Mouse (Mus musculus): ENCODE results near the gene Itpr2. TPM values are rescaled to one million over a fixed set of nuclear protein-coding genes. Genes with fewer than 3 reads are reported as not detected.

Itpr2 gene
- polyA plus RNA-seq, 1 experiment from 2014 or later, result 6.0 TPM

DNA sequence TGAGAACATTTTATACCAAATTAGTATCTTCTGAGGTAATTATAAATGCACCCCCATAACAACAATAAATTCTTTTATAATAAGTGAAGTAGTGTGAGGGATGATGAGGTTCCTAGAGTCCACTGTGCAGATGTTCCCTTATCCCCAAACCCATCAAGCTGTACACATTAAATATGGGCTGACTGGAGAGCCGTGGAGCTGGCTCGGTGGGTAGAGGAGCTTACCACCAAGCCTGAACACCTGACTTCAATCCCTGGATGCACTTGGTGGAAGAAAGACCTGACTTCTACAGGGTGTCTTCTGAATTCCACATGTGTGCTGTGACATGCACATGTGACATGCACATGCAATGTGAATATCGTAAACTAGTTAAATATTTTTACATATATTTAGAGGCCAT lies 260.7 kb downstream of the Itpr2 start:
- DNase-seq, result no peak
- Histone ChIP-seq H3K27ac (replicated peaks; ENCODE audit: low read depth, low read length) (no peak overlapping the region), H3K4me2 (ENCODE audit: low read length) (no peak overlapping the region), H3K9me3 (ENCODE audit: control insufficient read depth, low read length) (no peaks in the 10 kb centered on the region), H3K9ac (replicated peaks; ENCODE audit: low read length) (no peak overlapping the region), H3K4me1 (ENCODE audit: control insufficient read depth, insufficient read depth, low read length) (no peaks in the 10 kb centered on the region), H3K36me3 (ENCODE audit: control insufficient read depth, insufficient read depth, low read length) (no peaks in the 10 kb centered on the region), H3K27me3 (ENCODE audit: control insufficient read depth, insufficient read depth, low read length) (no peaks in the 10 kb centered on the region), H3K4me3 (replicated peaks; ENCODE audit: low read depth, low read length) (no peak overlapping the region)
- ATAC-seq (ENCODE audit: low FRiP score, low TSS enrichment), result no peak
- 91% methylated on average over 3 of the region's 3 CpGs for WGBS

DNA sequence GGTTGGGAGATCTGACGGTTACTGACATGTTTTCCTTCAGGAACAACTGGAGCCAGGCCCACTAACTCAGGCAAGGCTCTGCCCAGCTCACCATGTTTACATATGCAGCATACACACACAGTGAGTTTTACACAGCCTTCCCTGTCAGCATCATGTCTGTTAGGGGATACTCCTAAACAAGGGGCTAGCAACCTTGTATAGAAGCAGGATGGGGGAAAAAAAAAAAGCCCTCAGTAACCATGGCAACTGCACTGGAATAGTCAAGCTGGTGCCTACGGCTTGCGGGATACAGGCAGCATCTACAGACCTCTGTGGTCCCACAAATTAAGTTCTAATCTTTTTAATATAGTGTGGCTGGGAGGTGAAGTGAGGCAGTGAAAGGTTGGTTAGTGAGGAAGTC lies 266.9 kb downstream of the Itpr2 start:
- Histone ChIP-seq H3K4me2 (ENCODE audit: low read length) (no peak overlapping the region), H3K4me3 (replicated peaks; ENCODE audit: low read depth, low read length) (no peak overlapping the region), H3K4me1 (ENCODE audit: control insufficient read depth, insufficient read depth, low read length) (peaks cover 15% of the 10 kb centered on the region; the same call in 1 of the 2 replicates), H3K36me3 (ENCODE audit: control insufficient read depth, insufficient read depth, low read length) (no peaks in the 10 kb centered on the region), H3K27me3 (ENCODE audit: control insufficient read depth, insufficient read depth, low read length) (no peaks in the 10 kb centered on the region), H3K27ac (replicated peaks; ENCODE audit: low read depth, low read length) (peak overlapping the region; percentile 57; the same call in 1 of the 2 replicates), H3K9me3 (ENCODE audit: control insufficient read depth, low read length) (no peaks in the 10 kb centered on the region), H3K9ac (replicated peaks; ENCODE audit: low read length) (0 out of 2 replicates have a peak overlapping the region, but pooled peaks have one; percentile 9)
- WGBS, result 16% methylated on average over 3 of the region's 3 CpGs
- peak; percentile 73 for DNase-seq
- no peak; the same call in 1 of the 2 replicates for ATAC-seq (ENCODE audit: low FRiP score, low TSS enrichment)

GRCm38 (mm10) chr6:146234417-146234816 lies 267.6 kb downstream of the Itpr2 start:
- H3K9me3 ChIP-seq (ENCODE audit: control insufficient read depth, low read length), result no peaks in the 10 kb centered on the region
- 80% methylated on average over 1 of the region's 1 CpGs for WGBS
- H3K9ac ChIP-seq (replicated peaks; ENCODE audit: low read length), result no peak overlapping the region
- peak overlapping the region; percentile 57; the same call in 1 of the 2 replicates for H3K27ac ChIP-seq (replicated peaks; ENCODE audit: low read depth, low read length)
- no peaks in the 10 kb centered on the region for H3K36me3 ChIP-seq (ENCODE audit: control insufficient read depth, insufficient read depth, low read length)
- ATAC-seq (ENCODE audit: low FRiP score, low TSS enrichment) (no peak), DNase-seq (peak; percentile 46)
- H3K27me3 ChIP-seq (ENCODE audit: control insufficient read depth, insufficient read depth, low read length), result no peaks in the 10 kb centered on the region
- no peak overlapping the region for H3K4me2 ChIP-seq (ENCODE audit: low read length)
- H3K4me3 ChIP-seq (replicated peaks; ENCODE audit: low read depth, low read length), result no peak overlapping the region
- peaks cover 15% of the 10 kb centered on the region; the same call in 1 of the 2 replicates for H3K4me1 ChIP-seq (ENCODE audit: control insufficient read depth, insufficient read depth, low read length)

- H3K36me3 ChIP-seq (ENCODE audit: control insufficient read depth, insufficient read depth, low read length), result no peaks in the 10 kb centered on the region
- peaks cover 15% of the 10 kb centered on the region; the same call in 1 of the 2 replicates for H3K4me1 ChIP-seq (ENCODE audit: control insufficient read depth, insufficient read depth, low read length)
- no peaks in the 10 kb centered on the region for H3K9me3 ChIP-seq (ENCODE audit: control insufficient read depth, low read length)
- no peak overlapping the region for H3K4me3 ChIP-seq (replicated peaks; ENCODE audit: low read depth, low read length)
- DNase-seq (no peak), ATAC-seq (ENCODE audit: low FRiP score, low TSS enrichment) (no peak)
- H3K27ac ChIP-seq (replicated peaks; ENCODE audit: low read depth, low read length), result no peak overlapping the region
- no peaks in the 10 kb centered on the region for H3K27me3 ChIP-seq (ENCODE audit: control insufficient read depth, insufficient read depth, low read length)
- WGBS, result 95% methylated on average over 6 of the region's 6 CpGs
- H3K9ac ChIP-seq (replicated peaks; ENCODE audit: low read length), result no peak overlapping the region
- H3K4me2 ChIP-seq (ENCODE audit: low read length), result no peak overlapping the region
Measured at GRCm38 (mm10) chr6:146230903-146231302, 271.1 kb downstream of the Itpr2 start.

GRCm38 (mm10) chr6:146230373-146230788 lies 271.6 kb downstream of the Itpr2 start:
- Histone ChIP-seq H3K9me3 (ENCODE audit: control insufficient read depth, low read length) (no peaks in the 10 kb centered on the region), H3K9ac (replicated peaks; ENCODE audit: low read length) (no peak overlapping the region), H3K27ac (replicated peaks; ENCODE audit: low read depth, low read length) (no peak overlapping the region), H3K27me3 (ENCODE audit: control insufficient read depth, insufficient read depth, low read length) (no peaks in the 10 kb centered on the region), H3K36me3 (ENCODE audit: control insufficient read depth, insufficient read depth, low read length) (no peaks in the 10 kb centered on the region), H3K4me3 (replicated peaks; ENCODE audit: low read depth, low read length) (no peak overlapping the region), H3K4me2 (ENCODE audit: low read length) (no peak overlapping the region), H3K4me1 (ENCODE audit: control insufficient read depth, insufficient read depth, low read length) (peaks cover 10% of the 10 kb centered on the region; the same call in 1 of the 2 replicates)
- DNase-seq, result peak; percentile 24
- WGBS, result 58% methylated on average over 9 of the region's 9 CpGs
- no peak for ATAC-seq (ENCODE audit: low FRiP score, low TSS enrichment)

- H3K4me1 ChIP-seq (ENCODE audit: control insufficient read depth, insufficient read depth, low read length), result peaks cover 6% of the 10 kb centered on the region; the same call in 1 of the 2 replicates
- no peak overlapping the region for H3K4me3 ChIP-seq (replicated peaks; ENCODE audit: low read depth, low read length)
- no peak overlapping the region for H3K4me2 ChIP-seq (ENCODE audit: low read length)
- H3K9ac ChIP-seq (replicated peaks; ENCODE audit: low read length), result no peak overlapping the region
- H3K27me3 ChIP-seq (ENCODE audit: control insufficient read depth, insufficient read depth, low read length), result no peaks in the 10 kb centered on the region
- H3K9me3 ChIP-seq (ENCODE audit: control insufficient read depth, low read length), result no peaks in the 10 kb centered on the region
- no peak overlapping the region for H3K27ac ChIP-seq (replicated peaks; ENCODE audit: low read depth, low read length)
- no peaks in the 10 kb centered on the region for H3K36me3 ChIP-seq (ENCODE audit: control insufficient read depth, insufficient read depth, low read length)
- 87% methylated on average over 2 of the region's 2 CpGs for WGBS
- ATAC-seq (ENCODE audit: low FRiP score, low TSS enrichment) (no peak), DNase-seq (no peak)
Measured at GRCm38 (mm10) chr6:146229967-146230366, 272.1 kb downstream of the Itpr2 start.

GRCm38 (mm10) chr6:146229519-146229918 lies 272.5 kb downstream of the Itpr2 start:
- 72% methylated on average over 9 of the region's 9 CpGs for WGBS
- Histone ChIP-seq H3K27me3 (ENCODE audit: control insufficient read depth, insufficient read depth, low read length) (no peaks in the 10 kb centered on the region), H3K4me2 (ENCODE audit: low read length) (no peak overlapping the region), H3K4me1 (ENCODE audit: control insufficient read depth, insufficient read depth, low read length) (0 out of 2 replicates have a peak, but pooled peaks cover 2% of the 10 kb centered on the region), H3K9me3 (ENCODE audit: control insufficient read depth, low read length) (no peaks in the 10 kb centered on the region), H3K27ac (replicated peaks; ENCODE audit: low read depth, low read length) (no peak overlapping the region), H3K9ac (replicated peaks; ENCODE audit: low read length) (no peak overlapping the region), H3K4me3 (replicated peaks; ENCODE audit: low read depth, low read length) (no peak overlapping the region), H3K36me3 (ENCODE audit: control insufficient read depth, insufficient read depth, low read length) (no peaks in the 10 kb centered on the region)
- no peak for DNase-seq
- ATAC-seq (ENCODE audit: low FRiP score, low TSS enrichment), result no peak

DNA sequence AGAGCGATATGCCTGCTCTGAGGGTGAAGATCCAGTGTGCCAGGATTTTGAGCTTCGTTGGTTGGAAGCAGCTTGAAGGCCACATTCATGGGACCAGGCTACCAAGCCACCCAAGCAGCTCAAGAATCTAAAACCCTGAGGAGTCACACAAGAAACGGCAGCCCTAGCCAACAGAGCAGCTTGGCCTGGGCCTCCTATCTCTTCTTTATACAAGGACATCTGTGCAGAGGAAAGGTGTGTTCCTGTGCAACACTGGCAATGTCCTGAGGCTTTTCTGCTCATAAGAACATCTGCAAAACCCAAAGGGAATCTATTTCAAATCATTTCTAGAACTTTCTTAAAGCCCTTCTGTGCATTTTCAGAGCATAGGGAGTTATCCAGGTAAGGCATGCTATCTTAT lies 274.0 kb downstream of the Itpr2 start:
- no peak for ATAC-seq (ENCODE audit: low FRiP score, low TSS enrichment)
- WGBS, result 88% methylated on average over 3 of the region's 3 CpGs
- no peaks in the 10 kb centered on the region for H3K36me3 ChIP-seq (ENCODE audit: control insufficient read depth, insufficient read depth, low read length)
- no peaks in the 10 kb centered on the region for H3K9me3 ChIP-seq (ENCODE audit: control insufficient read depth, low read length)
- no peaks in the 10 kb centered on the region for H3K27me3 ChIP-seq (ENCODE audit: control insufficient read depth, insufficient read depth, low read length)
- no peak overlapping the region for H3K27ac ChIP-seq (replicated peaks; ENCODE audit: low read depth, low read length)
- no peak overlapping the region for H3K4me3 ChIP-seq (replicated peaks; ENCODE audit: low read depth, low read length)
- no peak overlapping the region for H3K4me2 ChIP-seq (ENCODE audit: low read length)
- H3K9ac ChIP-seq (replicated peaks; ENCODE audit: low read length), result no peak overlapping the region
- DNase-seq, result no peak
- H3K4me1 ChIP-seq (ENCODE audit: control insufficient read depth, insufficient read depth, low read length), result no peaks in the 10 kb centered on the region

DNA sequence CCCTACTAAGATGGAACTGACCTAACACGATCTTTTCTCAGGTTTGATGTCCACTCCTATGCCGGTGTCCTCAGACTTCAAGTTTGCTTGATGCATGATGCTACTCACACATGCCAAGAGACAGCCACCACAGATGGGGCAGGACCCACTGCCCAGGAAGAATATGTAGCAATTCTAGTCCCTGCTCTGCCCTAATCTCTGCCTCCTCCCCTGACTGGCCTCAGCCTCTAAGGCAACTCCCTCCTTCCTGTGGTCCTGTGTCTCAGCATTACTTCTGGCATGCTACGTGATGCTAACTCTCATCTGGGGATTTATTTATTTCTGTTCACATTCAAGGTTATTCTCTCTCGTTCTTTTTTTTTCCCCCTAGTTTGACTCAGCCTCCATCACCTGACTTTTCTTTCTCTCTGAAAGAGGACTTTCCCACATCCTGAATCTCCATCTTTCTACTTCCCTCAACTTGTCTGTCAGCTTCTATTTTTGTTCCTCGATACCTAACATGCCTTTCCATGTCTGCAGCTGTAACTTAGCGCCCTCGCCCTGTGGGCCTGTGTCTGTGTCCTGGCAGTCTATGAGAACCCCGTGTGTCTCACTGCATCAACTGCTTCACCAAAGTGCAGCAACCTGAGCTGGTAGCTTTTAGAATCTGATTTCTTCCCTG lies 279.5 kb downstream of the Itpr2 start:
- Histone ChIP-seq H3K27me3 (ENCODE audit: control insufficient read depth, insufficient read depth, low read length) (no peaks in the 10 kb centered on the region), H3K4me3 (replicated peaks; ENCODE audit: low read depth, low read length) (no peak overlapping the region), H3K36me3 (ENCODE audit: control insufficient read depth, insufficient read depth, low read length) (no peaks in the 10 kb centered on the region), H3K4me2 (ENCODE audit: low read length) (no peak overlapping the region), H3K27ac (replicated peaks; ENCODE audit: low read depth, low read length) (no peak overlapping the region), H3K4me1 (ENCODE audit: control insufficient read depth, insufficient read depth, low read length) (no peaks in the 10 kb centered on the region), H3K9ac (replicated peaks; ENCODE audit: low read length) (no peak overlapping the region), H3K9me3 (ENCODE audit: control insufficient read depth, low read length) (no peaks in the 10 kb centered on the region)
- DNase-seq (no peak), ATAC-seq (ENCODE audit: low FRiP score, low TSS enrichment) (no peak)
- 80% methylated on average over 8 of the region's 8 CpGs for WGBS
